Mouse (Mus musculus) urinary bladder, adult 18-20 months (tissue): ENCODE results near the gene Mid1.
"Not testable (repeated sequence)": the region's sequence is repeated elsewhere in the genome, so short reads cannot be mapped to it uniquely, and the experiment has no call there.

Source experiments
- DNase-seq, 2 experiments: peaks; one replicate each; pipeline ENCODE4 v3.0.0; 2022; ENCODE audit warnings: low spot score in 2 of 2, mixed read lengths in 2 of 2

Mid1 gene

GRCm38 (mm10) chrX:169986519-169987367, 301.7 kb downstream of the Mid1 start:
- DNase-seq: peak in 1 of 2 experiments; percentile 90

- peak in 1 of 2 experiments; percentile 84 for DNase-seq
Observed at GRCm38 (mm10) chrX:169987368-169987837, 302.4 kb downstream of the Mid1 start.

GRCm38 (mm10) chrX:169988571-169989218, 303.7 kb downstream of the Mid1 start:
- DNase-seq: peak in 1 of 2 experiments; percentile 70

GRCm38 (mm10) chrX:169989219-169989595, 304.2 kb downstream of the Mid1 start:
- DNase-seq: not testable (repeated sequence)

DNA sequence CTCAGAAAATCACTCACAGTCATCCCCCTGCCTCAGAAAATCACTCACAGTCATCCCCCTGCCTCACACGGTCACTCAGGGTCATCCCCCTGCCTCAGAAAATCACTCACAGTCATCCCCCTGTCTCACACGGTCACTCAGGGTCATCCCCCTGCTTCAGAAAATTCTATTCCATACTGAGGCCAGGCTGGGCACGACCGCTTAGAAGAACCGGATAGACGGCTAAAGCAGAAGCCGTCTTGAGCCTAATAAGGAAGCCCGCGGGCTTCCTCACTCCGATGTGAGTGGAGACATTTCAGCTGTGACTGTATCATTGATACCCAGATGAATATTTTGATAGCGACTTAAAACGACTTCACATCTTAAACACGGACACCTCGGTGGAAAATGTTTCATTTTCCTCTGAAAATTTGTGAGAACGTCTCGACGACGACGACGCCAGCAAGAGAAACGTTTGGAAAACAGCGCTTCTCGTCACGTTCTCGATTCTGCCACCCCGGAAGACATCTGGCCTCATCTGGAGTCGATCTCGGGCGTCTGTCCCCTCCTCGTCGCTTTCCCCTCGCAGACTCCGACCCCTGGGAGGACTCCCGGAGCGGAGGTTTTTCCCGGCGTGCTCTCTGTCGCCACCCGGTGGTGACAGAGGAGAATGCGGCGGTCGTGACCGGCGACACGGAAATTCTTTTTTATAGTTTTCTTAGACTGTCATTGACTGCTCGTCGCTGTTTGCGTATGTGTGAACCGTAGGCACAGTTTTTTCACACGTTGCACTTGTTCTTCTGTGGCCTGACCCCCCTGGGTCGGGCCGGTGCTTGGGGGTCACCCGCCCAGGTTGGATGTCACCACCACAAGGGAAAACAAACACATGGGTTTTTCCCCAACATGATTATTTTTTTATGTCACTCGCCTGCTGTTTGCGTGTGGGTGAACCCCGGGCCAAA, 305.0 kb downstream of the Mid1 start:
- DNase-seq: peak in 1 of 2 experiments; percentile 85

- peak; percentile 97 to 100 for DNase-seq
Observed at GRCm38 (mm10) chrX:169991128-169991873, 306.3 kb downstream of the Mid1 start.

- DNase-seq: peak in 1 of 2 experiments; percentile 56
Observed at GRCm38 (mm10) chrX:169992086-169992930, 307.3 kb downstream of the Mid1 start.

- peak in 1 of 2 experiments; percentile 63 for DNase-seq
Observed at GRCm38 (mm10) chrX:169992951-169993547, 308.1 kb downstream of the Mid1 start.

- peak in 1 of 2 experiments; percentile 83 for DNase-seq
Observed at GRCm38 (mm10) chrX:169994011-169994865, 309.2 kb downstream of the Mid1 start.

- not testable (repeated sequence) for DNase-seq
Observed at GRCm38 (mm10) chrX:169994866-169995711, 310.1 kb downstream of the Mid1 start.

GRCm38 (mm10) chrX:169995909-169996521, 311.0 kb downstream of the Mid1 start:
- DNase-seq: peak in 1 of 2 experiments; percentile 68

GRCm38 (mm10) chrX:169996926-169997325, 311.9 kb downstream of the Mid1 start:
- peak in 1 of 2 experiments; percentile 94 for DNase-seq

- DNase-seq: not testable (repeated sequence)
Observed at GRCm38 (mm10) chrX:169997456-169997853, 312.5 kb downstream of the Mid1 start.

DNA sequence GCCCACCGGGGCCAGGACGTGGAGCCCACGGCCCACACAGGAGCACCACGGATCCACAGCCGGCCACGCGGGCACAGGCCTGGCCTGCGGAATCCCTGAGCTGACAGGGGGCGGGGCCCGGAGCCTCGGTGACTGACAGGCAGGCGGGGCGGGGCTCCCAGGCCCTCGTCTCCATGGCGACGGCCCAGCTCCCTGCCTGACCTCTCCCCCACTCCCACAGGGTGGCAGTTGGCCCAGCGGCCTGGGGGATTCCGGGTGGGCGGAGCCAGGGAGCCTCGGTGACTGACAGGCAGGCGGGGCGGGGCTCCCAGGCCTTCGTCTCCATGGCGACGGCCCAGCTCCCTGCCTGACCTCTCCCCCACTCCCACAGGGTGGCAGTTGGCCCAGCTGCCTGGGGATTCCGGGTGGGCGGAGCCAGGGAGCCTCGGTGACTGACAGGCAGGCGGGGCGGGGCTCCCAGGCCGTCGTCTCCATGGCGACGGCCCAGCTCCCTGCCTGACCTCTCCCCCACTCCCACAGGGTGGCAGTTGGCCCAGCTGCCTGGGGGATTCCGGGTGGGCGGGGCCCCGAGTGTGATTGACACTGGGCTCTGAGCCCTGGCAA, 313.0 kb downstream of the Mid1 start:
- peak; percentile 100 for DNase-seq

DNA sequence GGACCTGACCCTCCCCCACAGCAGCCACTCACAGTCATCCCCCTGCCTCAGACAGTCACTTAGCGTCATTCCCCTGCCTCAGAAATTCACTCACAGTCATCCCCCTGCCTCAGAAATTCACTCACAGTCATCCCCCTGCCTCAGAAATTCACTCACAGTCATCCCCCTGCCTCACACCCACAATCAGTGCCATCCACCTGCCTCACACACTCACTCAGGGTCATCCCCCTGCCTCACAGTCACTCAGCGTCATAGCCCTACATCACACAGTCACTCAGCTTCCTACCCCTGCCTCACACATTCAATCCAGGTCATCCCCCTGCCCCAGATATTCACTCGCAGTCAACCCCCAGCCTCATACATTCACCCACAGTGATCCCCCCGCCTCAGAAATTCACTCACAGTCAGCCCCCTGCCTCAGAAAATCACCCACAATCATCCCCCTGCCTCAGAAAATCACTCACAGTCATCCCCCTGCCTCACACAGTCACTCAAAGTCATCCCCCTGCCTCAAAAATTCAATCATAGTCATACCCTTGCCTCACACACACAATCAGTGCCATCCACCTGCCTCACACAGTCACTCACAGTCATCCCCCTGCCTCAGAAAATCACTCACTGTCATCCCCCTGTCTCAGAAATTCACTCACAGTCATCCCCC, 313.7 kb downstream of the Mid1 start:
- DNase-seq: not testable (repeated sequence)
